Mouse (Mus musculus) limb, embryonic 10.5 days (tissue): Measurements from ENCODE around the gene Slc28a2. TPM values are rescaled to one million over a fixed set of nuclear protein-coding genes. Genes with fewer than 3 reads are reported as not detected.
"Not testable (repeated sequence)": the region's sequence is repeated elsewhere in the genome, so short reads cannot be mapped to it uniquely, and the experiment has no call there.

ENCODE experiments used
- DNase-seq: peaks from one replicate; pipeline ENCODE4 v3.0.0-alpha.2; 2017; ENCODE audit warnings: low spot score
- H3K27ac ChIP-seq: fragments of 300-500 bp; sonication (generic); 2 replicates; pipeline ENCODE4 v1.5.1; 2016; ENCODE audit warnings: mild to moderate bottlenecking
- H3K27me3 ChIP-seq: fragments of 300-500 bp; sonication (generic); 2 replicates; pipeline ENCODE4 v1.6.1; 2016; ENCODE audit warnings: low read depth, mild to moderate bottlenecking; ENCODE audit not compliant: poor library complexity, severe bottlenecking
- H3K36me3 ChIP-seq: fragments of 300-500 bp; sonication (generic); 2 replicates; pipeline ENCODE4 v1.6.1; 2016; ENCODE audit warnings: mild to moderate bottlenecking, moderate library complexity
- H3K4me1 ChIP-seq: fragments of 300-500 bp; sonication (generic); 2 replicates; pipeline ENCODE4 v1.6.1; 2016
- H3K4me3 ChIP-seq: fragments of 300-500 bp; sonication (generic); 2 replicates; pipeline ENCODE4 v1.5.1; 2016; ENCODE audit warnings: mild to moderate bottlenecking, moderate library complexity
- H3K9me3 ChIP-seq: fragments of 300-500 bp; sonication (generic); replicated peaks from 2 replicates; pipeline ENCODE4 v1.6.1; 2016; ENCODE audit warnings: mild to moderate bottlenecking
- WGBS: fragments of 180-500 bp; shearing (Covaris S2); methylation state at CpG from one replicate; pipeline ENCODE4 v1.1.7; 2016; 5-methylcytosine and 5-hydroxymethylcytosine counted together
- polyA plus RNA-seq: library from polyadenylated mRNA; unstranded; fragments of >200 nt; fragmentation: Nextera tagmentation; extraction: Ambion mirVana; gene quantifications from 2 replicates; pipeline ENCODE4 v1.2.1, GENCODE M21; 2016

Slc28a2 gene
- polyA plus RNA-seq, 1 experiment from 2014 or later: 0.09 TPM

DNA sequence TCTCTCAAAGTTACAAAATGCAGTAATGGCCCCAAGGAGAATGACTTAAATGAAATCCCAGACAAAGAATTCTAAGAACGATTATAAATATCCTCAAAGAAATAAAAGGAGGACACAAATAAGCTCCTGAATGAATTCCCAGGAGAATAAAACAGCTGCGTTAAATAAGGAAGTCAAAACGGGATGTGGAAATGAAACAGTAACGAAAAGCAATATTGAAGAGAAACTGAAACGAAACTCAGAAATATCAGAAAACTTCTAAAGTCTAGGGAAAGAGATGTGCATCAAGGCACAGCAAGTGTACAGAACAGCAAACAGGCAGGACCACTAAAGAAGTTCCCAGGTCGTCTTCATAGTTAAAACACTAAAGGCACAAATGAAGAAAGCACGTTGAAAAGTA lies 17.3 kb upstream of the Slc28a2 start:
- no peaks in the 10 kb centered on the region for H3K9me3 ChIP-seq
- no peak for DNase-seq
- no peaks in the 10 kb centered on the region for H3K4me1 ChIP-seq
- H3K36me3 ChIP-seq: no peaks in the 10 kb centered on the region
- H3K4me3 ChIP-seq: no peak overlapping the region
- H3K27me3 ChIP-seq: no peaks in the 10 kb centered on the region
- H3K27ac ChIP-seq: no peak overlapping the region
- WGBS: 89% methylated on average over 7 of the region's 7 CpGs

DNA sequence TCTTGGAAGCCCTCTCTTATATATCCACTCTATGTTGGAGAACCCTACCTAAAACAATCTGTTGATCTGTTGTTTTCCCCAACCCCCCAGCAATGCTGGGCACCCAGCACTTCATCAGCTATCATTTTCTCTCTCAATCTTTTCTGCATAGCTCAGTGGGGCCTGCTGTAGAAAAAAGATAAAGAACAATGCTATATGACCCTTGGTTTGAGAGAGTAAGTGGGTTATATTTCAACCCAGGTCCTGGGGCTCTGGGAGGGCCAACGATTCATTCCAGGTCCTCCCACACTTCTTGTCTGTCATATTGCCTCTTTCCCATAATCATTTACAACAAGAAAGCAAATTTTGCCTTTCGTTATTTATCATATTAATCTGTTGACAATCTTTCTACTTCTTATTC lies 368 bp downstream of the Slc28a2 start:
- H3K27me3 ChIP-seq, H3K27ac ChIP-seq, H3K4me3 ChIP-seq, DNase-seq, H3K9me3 ChIP-seq, H3K36me3 ChIP-seq, H3K4me1 ChIP-seq: not testable (repeated sequence)
- 86% methylated on average over 2 of the region's 2 CpGs for WGBS

DNA sequence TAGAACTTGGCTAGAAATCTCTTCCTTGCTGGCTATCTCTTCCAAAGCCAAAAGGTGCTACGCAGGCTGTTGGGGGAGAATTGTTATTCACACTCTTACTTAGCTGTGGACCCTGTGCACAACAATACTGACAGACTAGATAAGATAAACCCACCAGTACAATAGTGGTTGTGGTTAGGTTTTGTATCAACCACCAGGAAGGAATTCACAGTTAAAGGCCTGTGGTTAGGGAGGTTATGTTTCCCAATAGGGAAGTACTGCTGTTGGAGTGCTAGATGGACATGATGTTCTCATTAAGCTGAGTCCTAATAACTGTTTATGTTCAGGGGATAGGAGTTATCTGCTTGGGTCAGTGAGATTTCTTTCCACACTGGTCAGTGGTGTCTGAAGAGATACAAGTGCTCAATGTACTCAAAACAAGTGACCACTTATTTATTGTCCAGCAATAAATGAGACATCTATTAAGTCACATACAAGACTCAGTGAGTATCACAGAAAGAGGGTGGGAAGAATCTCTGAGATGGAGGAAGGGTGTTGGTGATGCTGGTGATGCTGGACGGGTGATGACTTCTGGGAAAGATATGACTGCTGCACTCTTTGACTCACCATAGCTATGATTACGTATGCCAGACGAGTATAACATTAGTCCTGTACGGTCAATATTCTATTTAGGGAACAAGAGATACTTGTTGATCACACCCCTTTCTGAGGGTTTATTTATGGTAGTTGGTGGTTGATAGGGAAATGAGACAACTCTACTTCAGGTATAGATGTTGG lies 12.6 kb downstream of the Slc28a2 start:
- not testable (repeated sequence) for H3K4me3 ChIP-seq, H3K36me3 ChIP-seq, H3K27ac ChIP-seq, H3K27me3 ChIP-seq, DNase-seq, H3K9me3 ChIP-seq, H3K4me1 ChIP-seq
- 93% methylated on average over 5 of the region's 5 CpGs for WGBS

DNA sequence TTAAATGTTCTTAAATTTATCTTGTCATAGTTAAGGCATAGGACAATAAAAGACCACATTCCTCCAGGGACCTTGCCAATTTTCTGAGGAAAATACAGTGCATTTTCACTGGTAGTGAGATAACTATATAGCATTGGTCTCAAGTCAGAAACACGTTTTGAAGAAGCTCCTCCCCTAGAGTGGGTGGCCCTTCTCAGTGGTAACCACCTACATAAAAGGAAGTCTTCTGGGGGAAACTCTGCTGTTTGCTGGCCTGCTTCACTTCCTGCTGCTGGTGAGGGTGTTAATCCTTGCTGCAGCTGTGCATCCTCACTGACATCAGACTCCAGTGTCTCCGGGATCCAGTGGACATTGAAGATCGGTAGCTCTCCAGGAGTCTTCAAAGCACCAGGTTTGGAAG lies 14.2 kb downstream of the Slc28a2 start:
- H3K36me3 ChIP-seq, H3K27ac ChIP-seq, H3K4me1 ChIP-seq, H3K4me3 ChIP-seq, H3K9me3 ChIP-seq, DNase-seq, H3K27me3 ChIP-seq: not testable (repeated sequence)
- 23% methylated on average over 1 of the region's 3 CpGs for WGBS

DNA sequence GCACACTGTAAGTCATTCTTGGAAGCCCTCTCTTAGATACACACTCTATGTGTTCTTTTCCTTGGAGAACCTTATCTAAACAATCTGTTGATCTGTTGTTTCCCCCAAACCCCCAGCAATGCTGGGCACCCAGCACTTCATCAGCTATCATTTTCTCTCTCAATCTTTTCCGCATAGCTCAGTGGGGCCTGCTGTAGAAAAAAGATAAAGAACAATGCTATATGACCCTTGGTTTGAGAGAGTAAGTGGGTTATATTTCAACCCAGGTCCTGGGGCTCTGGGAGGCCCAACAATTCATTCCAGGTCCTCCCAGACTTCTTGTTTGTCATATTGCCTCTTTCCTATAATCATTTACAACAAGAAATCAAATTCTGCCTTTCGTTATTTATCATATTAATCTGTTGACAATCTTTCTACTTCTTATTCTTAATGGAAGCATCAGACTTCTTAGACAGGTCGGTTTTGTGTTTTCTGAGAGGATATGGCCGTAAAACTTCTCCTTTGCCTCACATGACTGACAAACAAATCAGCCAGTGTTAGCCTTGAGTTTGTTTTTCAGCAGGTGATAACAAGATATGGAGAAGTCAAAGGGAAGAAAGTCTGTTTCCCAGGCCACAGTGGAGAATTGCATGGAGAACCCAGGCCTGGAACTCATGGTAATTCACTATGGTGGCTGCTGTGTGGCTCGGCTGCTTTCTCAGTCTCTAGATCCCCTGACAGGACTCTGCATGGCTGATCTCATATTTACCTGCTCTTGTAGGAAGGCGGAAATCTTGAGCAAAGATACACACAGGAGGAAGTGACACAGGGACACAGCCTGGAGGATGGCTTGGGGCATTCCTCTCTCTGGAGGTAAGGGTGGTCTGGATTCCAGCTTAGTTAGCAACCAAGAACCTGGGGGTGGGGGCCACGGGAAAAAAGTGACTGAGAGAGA lies 15.0 kb downstream of the Slc28a2 start:
- no peaks in the 10 kb centered on the region for H3K4me1 ChIP-seq
- no peak overlapping the region for H3K4me3 ChIP-seq
- no peaks in the 10 kb centered on the region for H3K36me3 ChIP-seq
- WGBS: 89% methylated on average over 7 of the region's 7 CpGs
- no peaks in the 10 kb centered on the region for H3K9me3 ChIP-seq
- no peaks in the 10 kb centered on the region for H3K27me3 ChIP-seq
- no peak overlapping the region for H3K27ac ChIP-seq
- no peak for DNase-seq

DNA sequence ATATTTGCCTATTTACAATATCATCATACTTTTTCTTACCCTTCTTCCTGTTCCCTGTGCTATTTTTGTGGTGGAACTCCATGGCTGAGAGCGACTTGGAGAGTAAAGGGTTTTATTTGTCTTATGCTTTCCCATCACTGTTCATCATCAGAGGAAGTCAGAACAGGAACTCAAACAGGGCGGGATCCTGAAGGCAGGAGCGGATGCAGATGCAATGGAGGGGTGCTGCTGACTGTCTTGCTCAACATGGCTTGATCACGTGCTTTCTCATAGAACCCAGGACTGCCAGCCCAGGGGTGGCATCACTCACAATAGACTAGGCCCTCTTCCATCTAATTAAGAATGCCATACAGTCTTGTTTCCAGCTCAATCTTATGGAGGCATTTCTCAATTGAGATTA lies 24.1 kb downstream of the Slc28a2 start:
- no peaks in the 10 kb centered on the region for H3K27me3 ChIP-seq
- no peak overlapping the region for H3K4me3 ChIP-seq
- no peak for DNase-seq
- H3K36me3 ChIP-seq: no peaks in the 10 kb centered on the region
- WGBS: 85% methylated on average over 4 of the region's 4 CpGs
- H3K4me1 ChIP-seq: no peaks in the 10 kb centered on the region
- H3K27ac ChIP-seq: no peak overlapping the region
- no peaks in the 10 kb centered on the region for H3K9me3 ChIP-seq

DNA sequence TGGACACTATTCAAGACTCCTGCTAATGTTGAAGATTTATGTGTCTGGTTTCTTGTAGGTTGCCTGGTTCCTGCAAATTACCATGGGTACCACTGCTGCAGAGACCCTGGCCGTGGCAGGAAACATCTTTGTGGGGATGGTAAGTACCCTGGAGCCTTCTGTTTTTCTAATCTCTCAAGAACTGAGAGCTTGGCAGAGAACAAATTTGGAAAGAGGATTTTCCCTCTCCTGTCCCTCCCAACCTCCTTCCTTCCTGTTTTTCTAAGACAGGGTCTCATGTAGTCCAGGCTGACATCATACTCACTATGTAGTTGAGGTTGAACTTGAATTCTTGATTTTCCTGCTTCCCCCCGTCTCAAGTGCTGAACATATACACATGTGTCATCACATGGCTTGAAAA lies 26.1 kb downstream of the Slc28a2 start:
- Histone ChIP-seq H3K27me3 (no peaks in the 10 kb centered on the region), H3K9me3 (no peaks in the 10 kb centered on the region), H3K36me3 (no peaks in the 10 kb centered on the region), H3K27ac (no peak overlapping the region), H3K4me1 (no peaks in the 10 kb centered on the region), H3K4me3 (no peak overlapping the region)
- 74% methylated on average over 2 of the region's 2 CpGs for WGBS
- DNase-seq: no peak

DNA sequence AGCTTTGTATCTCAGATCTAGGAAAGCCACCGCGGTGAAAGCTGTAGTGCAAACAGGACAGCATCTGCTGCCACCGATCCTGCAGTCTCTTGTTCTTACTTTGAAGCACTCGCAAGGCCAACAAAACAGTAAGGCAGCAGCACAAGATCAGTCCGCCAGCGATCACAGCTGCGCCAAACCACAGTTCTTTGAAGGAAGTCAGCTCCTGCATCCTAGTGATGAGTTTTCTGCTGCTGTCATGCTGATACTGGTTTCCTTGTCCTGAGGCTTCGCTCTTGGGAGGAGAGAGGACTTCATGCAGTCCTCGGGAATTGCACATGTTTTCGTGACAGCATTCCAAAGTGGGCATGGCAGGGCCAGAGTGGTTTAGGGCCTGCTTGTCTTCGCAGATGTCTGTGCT lies 40.6 kb downstream of the Slc28a2 start:
- H3K36me3 ChIP-seq: no peaks in the 10 kb centered on the region
- H3K4me1 ChIP-seq: peaks cover 12% of the 10 kb centered on the region
- peaks cover 11% of the 10 kb centered on the region; the same call in 1 of the 2 replicates for H3K27me3 ChIP-seq
- WGBS: 38% methylated on average over 11 of the region's 11 CpGs
- H3K27ac ChIP-seq: no peak overlapping the region; the same call in 1 of the 2 replicates
- no peaks in the 10 kb centered on the region for H3K9me3 ChIP-seq
- H3K4me3 ChIP-seq: peak overlapping the region; percentile 61
- DNase-seq: no peak

DNA sequence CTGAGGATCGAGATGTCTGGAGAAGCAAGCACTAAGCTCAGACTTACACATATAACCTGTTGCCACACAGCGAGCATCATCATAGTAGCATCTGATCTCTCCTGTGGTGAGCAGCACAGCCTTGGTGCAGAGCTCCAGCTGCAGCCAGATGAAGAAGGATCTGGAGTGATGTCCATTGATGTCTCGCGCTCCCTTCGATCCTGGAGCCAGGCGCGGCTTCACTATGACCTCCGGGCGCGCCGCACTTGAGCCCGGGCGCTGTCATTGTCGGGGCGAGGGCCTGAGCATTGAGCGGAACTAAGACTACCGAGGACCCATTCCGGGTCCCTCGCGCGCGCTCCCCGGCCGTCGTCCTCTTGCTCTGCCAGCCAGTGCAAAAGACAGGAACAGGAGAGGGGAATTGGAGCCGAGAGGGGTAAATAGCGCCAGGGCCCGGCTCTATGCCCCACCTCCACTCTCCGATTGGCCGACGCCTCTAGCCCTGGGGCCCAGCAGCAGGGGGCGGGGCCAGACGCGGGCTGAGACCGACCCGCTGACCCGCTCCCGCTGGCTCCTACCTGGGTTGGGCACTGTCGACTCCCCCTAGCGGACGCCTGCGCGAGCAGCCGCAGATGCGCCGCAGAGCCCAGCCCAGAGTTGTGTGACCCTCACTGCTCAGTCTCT lies 41.2 kb downstream of the Slc28a2 start:
- H3K27ac ChIP-seq: peak overlapping the region; percentile 66
- peak overlapping the region; percentile 61 for H3K4me3 ChIP-seq

DNA sequence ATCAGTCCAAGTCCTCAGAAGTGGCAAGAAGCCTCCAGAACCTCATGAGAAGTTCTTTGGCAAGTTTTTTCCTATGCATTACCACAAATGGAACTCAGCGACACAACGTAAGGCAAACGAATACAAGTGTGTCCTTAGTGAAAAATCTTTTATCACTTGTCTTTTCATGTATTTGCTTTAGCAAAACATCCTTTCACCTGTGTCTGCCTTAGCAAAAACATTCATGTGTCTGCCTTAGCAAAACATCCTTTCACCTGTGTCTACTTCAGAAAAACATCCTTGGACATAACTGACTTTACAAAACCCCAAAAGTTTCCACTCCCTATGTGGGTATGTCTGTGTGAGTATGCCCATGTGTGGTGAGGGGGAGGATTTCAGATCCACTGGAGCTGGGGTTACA lies 42.9 kb downstream of the Slc28a2 start:
- Histone ChIP-seq H3K4me1 (peaks cover 12% of the 10 kb centered on the region), H3K27ac (no peak overlapping the region), H3K36me3 (no peaks in the 10 kb centered on the region), H3K27me3 (peaks cover 11% of the 10 kb centered on the region; the same call in 1 of the 2 replicates), H3K9me3 (no peaks in the 10 kb centered on the region), H3K4me3 (no peak overlapping the region)
- WGBS: 97% methylated on average over 3 of the region's 3 CpGs
- DNase-seq: no peak

More for the DNA sequence above, 41.2 kb downstream of the Slc28a2 start:
- H3K27me3 ChIP-seq: peaks cover 11% of the 10 kb centered on the region; the same call in 1 of the 2 replicates
- H3K9me3 ChIP-seq: no peaks in the 10 kb centered on the region
- WGBS: 1% methylated on average over 46 of the region's 46 CpGs
- DNase-seq: peak; percentile 97
- H3K4me1 ChIP-seq: peaks cover 12% of the 10 kb centered on the region
- H3K36me3 ChIP-seq: no peaks in the 10 kb centered on the region

DNA sequence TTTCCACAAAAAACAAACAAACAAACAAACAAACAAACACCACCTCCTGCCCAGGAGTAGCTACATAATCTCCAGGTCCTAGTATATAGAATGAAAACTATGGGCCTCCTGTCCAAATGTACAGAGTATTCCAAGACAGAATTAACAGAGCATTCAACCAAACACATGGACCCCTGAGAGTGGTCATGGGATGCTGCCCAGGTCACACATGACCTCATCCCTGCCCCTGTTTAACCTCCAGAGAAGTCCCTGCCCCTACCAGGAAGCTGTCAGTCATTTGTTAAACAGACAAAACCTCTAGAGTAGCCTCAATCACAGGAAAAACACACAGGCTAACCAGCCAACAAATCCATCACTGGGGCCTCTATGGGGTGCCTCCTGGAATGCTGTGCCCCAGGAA lies 50.3 kb downstream of the Slc28a2 start:
- Histone ChIP-seq H3K27me3 (no peaks in the 10 kb centered on the region), H3K36me3 (no peaks in the 10 kb centered on the region), H3K27ac (no peak overlapping the region), H3K4me1 (no peaks in the 10 kb centered on the region), H3K9me3 (no peaks in the 10 kb centered on the region), H3K4me3 (no peak overlapping the region)
- no peak for DNase-seq

DNA sequence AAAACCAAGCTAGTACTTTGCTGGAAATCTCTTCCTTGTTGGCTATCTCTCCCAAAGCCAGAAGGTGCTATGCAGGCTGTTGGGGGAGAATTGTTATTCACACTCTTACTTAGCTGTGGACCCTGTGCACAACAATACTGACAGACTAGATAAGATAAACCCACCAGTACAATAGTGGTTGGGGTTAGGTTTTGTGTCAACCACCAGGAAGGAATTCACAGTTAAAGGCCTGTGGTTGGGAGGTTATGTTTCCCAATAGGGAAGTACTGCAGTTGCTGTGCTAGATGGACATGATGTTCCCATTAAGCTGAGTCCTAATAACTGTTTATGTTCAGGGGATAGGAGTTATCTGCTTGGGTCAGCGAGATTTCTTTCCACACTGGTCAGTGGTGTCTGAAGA lies 57.5 kb downstream of the Slc28a2 start:
- not testable (repeated sequence) for H3K4me3 ChIP-seq, H3K36me3 ChIP-seq, H3K4me1 ChIP-seq, H3K27ac ChIP-seq, H3K27me3 ChIP-seq, H3K9me3 ChIP-seq, DNase-seq
- WGBS: 73% methylated on average over 1 of the region's 1 CpGs

DNA sequence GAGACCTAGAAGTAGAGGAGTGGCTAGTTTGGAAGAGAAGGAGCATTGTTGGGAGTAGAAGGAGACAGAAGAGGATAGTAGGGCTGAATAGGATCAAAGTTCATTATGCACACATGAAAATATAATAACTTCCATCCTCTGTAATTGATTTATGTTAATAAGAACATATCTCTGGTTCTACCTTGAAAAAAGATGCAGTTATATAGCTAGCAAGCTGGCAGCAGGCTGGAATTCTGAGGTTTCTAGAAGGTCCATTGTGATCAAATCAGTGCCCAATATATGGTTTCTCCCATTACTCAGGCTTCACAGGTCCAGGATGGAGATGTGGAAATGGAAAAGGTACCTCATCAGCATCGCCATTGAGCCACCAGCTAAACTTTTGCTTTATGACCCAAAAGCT lies 58.4 kb downstream of the Slc28a2 start, which contains the start of gene Gm14085:
TSS of gene Gm14085 (plus strand) at position 301 of the 400 bp plus-strand sequence.
- WGBS: 85% methylated on average over 1 of the region's 1 CpGs
- no peak for DNase-seq

More for the DNA sequence above, 58.4 kb downstream of the Slc28a2 start, which contains the start of gene Gm14085:
- Histone ChIP-seq H3K36me3 (no peaks in the 10 kb centered on the region), H3K9me3 (no peaks in the 10 kb centered on the region), H3K4me3 (no peak within 1 kb of the TSS), H3K27ac (no peak within 1 kb of the TSS), H3K27me3 (no peaks in the 10 kb centered on the region), H3K4me1 (no peaks in the 10 kb centered on the region)
